Mouse (Mus musculus): Measurements from ENCODE around the gene Lhfpl2.

GRCm38 (mm10) chr13:94050036-94050435 is 7.6 kb upstream of the Lhfpl2 start:
- TF ChIP-seq POLR2A (IDR thresholded peaks at IDR 0.05; ENCODE audit: insufficient read depth, low read depth, low read length) (no peak), CTCF (IDR thresholded peaks at IDR 0.05; ENCODE audit: insufficient read depth, low read depth, low read length) (no peak)
